8 mouse cellular contexts compared by ENCODE assay signal in the genomic region with DNA sequence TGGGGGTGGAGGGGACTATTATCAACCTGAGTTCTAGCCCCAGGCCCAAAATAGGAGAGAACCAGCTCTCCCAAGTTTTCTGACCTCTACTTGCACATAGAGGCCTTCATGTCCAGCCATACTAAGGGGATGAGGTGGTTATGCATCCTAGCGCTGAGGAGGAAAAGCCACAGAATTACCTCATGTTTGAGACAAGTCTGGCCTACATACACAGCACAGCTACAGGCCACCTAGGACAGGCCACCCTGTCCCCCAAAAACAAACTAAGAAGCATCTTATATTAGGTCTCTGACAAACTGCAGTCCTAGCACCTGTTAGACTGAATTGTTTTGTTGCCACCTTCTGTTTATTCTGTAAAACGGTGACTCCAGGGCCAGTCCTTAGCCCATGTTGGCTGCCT. TPM values are rescaled to one million over a fixed set of nuclear protein-coding genes. Genes with fewer than 3 reads are reported as not detected.
DNase-seq lines count a peak whose midpoint lies in the region; ATAC-seq and TF ChIP-seq lines count a peak whose summit lies in the region.

No protein-coding gene starts in this region.

- WGBS in lung, embryonic 15.5 days: 27% methylated on average over 2 of the region's 2 CpGs
- 34% methylated on average over 2 of the region's 2 CpGs for WGBS in lung, adult 2 months
- 33% methylated on average over 2 of the region's 2 CpGs for WGBS in embryonic facial prominence, embryonic 15.5 days
- 32% methylated on average over 2 of the region's 2 CpGs for WGBS in limb, embryonic 12.5 days

- H3K9ac ChIP-seq in lung, embryonic 15.5 days: peak overlapping the region; percentile 67
- peak overlapping the region; percentile 86; the same call in 1 of the 2 replicates for H3K9ac ChIP-seq in embryonic facial prominence, embryonic 15.5 days
- H3K9ac ChIP-seq in limb, embryonic 12.5 days (replicated peaks): no peak overlapping the region

- no peak for TF ChIP-seq CTCF in lung, adult 2 months (IDR thresholded peaks at IDR 0.05; ENCODE audit: insufficient read depth, low read length)

- no peak for TF ChIP-seq POLR2A in lung, adult 2 months (IDR thresholded peaks at IDR 0.05; ENCODE audit: borderline replicate concordance, extremely low read depth, low read depth, low read length)

- peak overlapping the region; percentile 67 for H3K4me2 ChIP-seq in lung, embryonic 15.5 days
- H3K4me2 ChIP-seq in embryonic facial prominence, embryonic 15.5 days (replicated peaks): peak overlapping the region; percentile 66
- H3K4me2 ChIP-seq in limb, embryonic 12.5 days: peak overlapping the region; percentile 59

- no peak for DNase-seq in lung, adult 2 months
- peak; percentile 14 for DNase-seq in retina, postnatal 1 day
- no peak for DNase-seq in right cerebral cortex, adult 18-20 months
- no peak for DNase-seq in gastrocnemius, postnatal 25 days
- DNase-seq in adrenal gland, postnatal 14 days: no peak

- no peak for ATAC-seq in lung, embryonic 15.5 days (ENCODE audit: borderline replicate concordance, extremely low read depth, low FRiP score, low TSS enrichment)
- ATAC-seq in embryonic facial prominence, embryonic 15.5 days (ENCODE audit: insufficient number of reproducible peaks, low FRiP score, low TSS enrichment, low read depth): no peak
- ATAC-seq in limb, embryonic 12.5 days (ENCODE audit: insufficient number of reproducible peaks, insufficient read depth, low FRiP score, low TSS enrichment, low read depth): no peak

- no peaks in the 10 kb centered on the region for H3K27me3 ChIP-seq in lung, embryonic 15.5 days
- H3K27me3 ChIP-seq in embryonic facial prominence, embryonic 15.5 days: no peaks in the 10 kb centered on the region
- H3K27me3 ChIP-seq in limb, embryonic 12.5 days: no peaks in the 10 kb centered on the region

- no peaks in the 10 kb centered on the region for H3K36me3 ChIP-seq in lung, embryonic 15.5 days
- no peaks in the 10 kb centered on the region for H3K36me3 ChIP-seq in embryonic facial prominence, embryonic 15.5 days
- H3K36me3 ChIP-seq in limb, embryonic 12.5 days: peaks cover 4% of the 10 kb centered on the region

- H3K4me3 ChIP-seq in lung, embryonic 15.5 days: peak overlapping the region; percentile 93; the same call in 1 of the 2 replicates
- no peak overlapping the region for H3K4me3 ChIP-seq in lung, adult 2 months (replicated peaks; ENCODE audit: extremely low read depth, low read depth, low read length)
- peak overlapping the region; percentile 100 for H3K4me3 ChIP-seq in embryonic facial prominence, embryonic 15.5 days (replicated peaks)
- peak overlapping the region; percentile 100 for H3K4me3 ChIP-seq in limb, embryonic 12.5 days (replicated peaks)

- no peaks in the 10 kb centered on the region for H3K9me3 ChIP-seq in lung, embryonic 15.5 days
- no peaks in the 10 kb centered on the region for H3K9me3 ChIP-seq in embryonic facial prominence, embryonic 15.5 days (replicated peaks)
- no peaks in the 10 kb centered on the region for H3K9me3 ChIP-seq in limb, embryonic 12.5 days

- H3K4me1 ChIP-seq in lung, embryonic 15.5 days: peaks cover 25% of the 10 kb centered on the region
- H3K4me1 ChIP-seq in lung, adult 2 months (ENCODE audit: control insufficient read depth, insufficient read depth, low read length): peaks cover 4% of the 10 kb centered on the region; the same call in 1 of the 2 replicates
- peaks cover 19% of the 10 kb centered on the region for H3K4me1 ChIP-seq in embryonic facial prominence, embryonic 15.5 days
- peaks cover 19% of the 10 kb centered on the region for H3K4me1 ChIP-seq in limb, embryonic 12.5 days (replicated peaks)

- peak overlapping the region; percentile 99 for H3K27ac ChIP-seq in lung, embryonic 15.5 days
- H3K27ac ChIP-seq in embryonic facial prominence, embryonic 15.5 days (replicated peaks): peak overlapping the region; percentile 99
- peak overlapping the region; percentile 99 for H3K27ac ChIP-seq in limb, embryonic 12.5 days

RNA-seq across cellular contexts. Expression of a gene that starts 1.4 kb away (rescaled TPM):
- polyA plus RNA-seq in lung, embryonic 15.5 days (2015; fragmentation: Nextera tagmentation; extraction: Ambion mirVana): 125 and 126 TPM in 2 replicates
- polyA plus RNA-seq in lung, adult 2 months (2012; rRNA removed): 34.8 and 44.5 TPM in 2 replicates
- 98.8 and 99.1 TPM in 2 replicates for polyA plus RNA-seq in embryonic facial prominence, embryonic 15.5 days (2015; fragmentation: Nextera tagmentation; extraction: Ambion mirVana)
- 204 TPM in 2 replicates for polyA plus RNA-seq in limb, embryonic 12.5 days (2016; fragmentation: Nextera tagmentation; extraction: Ambion mirVana)
- 10 to 100 TPM; 21.5 to 25.7 TPM for total RNA-seq in gastrocnemius, postnatal 25 days (2021)
- total RNA-seq in adrenal gland, postnatal 14 days (2021): 69.2 and 78.4 TPM in 2 replicates

RNA-seq across cellular contexts. Expression of a gene that starts 46.9 kb away (rescaled TPM):
- 12.6 and 13.6 TPM in 2 replicates for polyA plus RNA-seq in lung, embryonic 15.5 days (2015; fragmentation: Nextera tagmentation; extraction: Ambion mirVana)
- polyA plus RNA-seq in lung, adult 2 months (2012; rRNA removed): 24.4 and 25.7 TPM in 2 replicates
- polyA plus RNA-seq in embryonic facial prominence, embryonic 15.5 days (2015; fragmentation: Nextera tagmentation; extraction: Ambion mirVana): 13.5 and 15.0 TPM in 2 replicates
- polyA plus RNA-seq in limb, embryonic 12.5 days (2016; fragmentation: Nextera tagmentation; extraction: Ambion mirVana): 15.4 and 16.8 TPM in 2 replicates
- 1 to 10 TPM; 3.5 to 4.7 TPM for total RNA-seq in gastrocnemius, postnatal 25 days (2021)
- 11.6 and 12.9 TPM in 2 replicates for total RNA-seq in adrenal gland, postnatal 14 days (2021)
